Mouse (Mus musculus) adrenal gland, adult 8-10 months (tissue): ENCODE results near the gene Gm3106. TPM values are rescaled to one million over a fixed set of nuclear protein-coding genes. Genes with fewer than 3 reads are reported as not detected.
"Not testable (repeated sequence)": the region's sequence is repeated elsewhere in the genome, so short reads cannot be mapped to it uniquely, and the experiment has no call there.

Experiments used
- DNase-seq: peaks from one replicate; pipeline ENCODE4 v3.0.0; 2022
- total RNA-seq, 4 experiments: library from RNA; stranded (reverse); gene quantifications; 2 replicates each; pipeline ENCODE4 v1.2.4; 2022

The Gm3106 gene
- not detected for total RNA-seq

DNA sequence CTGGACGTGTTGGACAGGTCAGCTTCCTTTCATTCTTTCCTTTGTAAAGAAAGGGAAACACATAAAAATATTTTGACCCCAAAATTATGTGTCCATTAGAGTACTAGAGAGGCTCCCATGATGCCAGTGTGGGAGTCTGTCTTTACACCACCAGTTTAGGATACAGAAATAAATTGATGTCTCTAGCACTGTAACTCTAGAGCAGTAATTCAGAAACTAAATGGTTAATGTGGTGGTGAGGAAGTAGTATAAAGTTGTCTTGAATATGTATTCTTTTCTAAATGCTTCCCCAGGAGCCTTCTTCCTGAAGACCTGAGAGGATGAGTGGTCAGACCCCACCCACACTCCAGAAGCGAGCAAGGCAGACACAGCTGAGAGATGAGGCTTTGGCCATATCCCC, at the start of gene Gm3106:
Gm3106 (plus strand) TSS at position 301 of the 400 bp plus-strand sequence.
- DNase-seq = not testable (repeated sequence)

Other genes starting within 250 kb of the Gm3106 start
- gene BC061212, start 147.5 kb upstream of the Gm3106 start, total RNA-seq = not detected
- gene Gm6351, start 141.6 kb upstream of the Gm3106 start, total RNA-seq = not detected
- gene A430089I19Rik, start 88.8 kb downstream of the Gm3106 start, total RNA-seq = not detected
- gene Gm6502, start 96.4 kb downstream of the Gm3106 start, total RNA-seq = not detected
- under 1 TPM in 1 of 4 experiments, not detected in 3; 0.12 TPM for gene AA792892, start 121.7 kb downstream of the Gm3106 start, total RNA-seq
- gene Gm7682, start 227.8 kb downstream of the Gm3106 start, total RNA-seq = not detected